Mouse (Mus musculus) kidney, adult 11 months (tissue): ENCODE results near the gene Esyt1.

Source experiments
- DNase-seq: peaks from one replicate; pipeline ENCODE4 v3.0.0; 2022

Esyt1 gene

DNA sequence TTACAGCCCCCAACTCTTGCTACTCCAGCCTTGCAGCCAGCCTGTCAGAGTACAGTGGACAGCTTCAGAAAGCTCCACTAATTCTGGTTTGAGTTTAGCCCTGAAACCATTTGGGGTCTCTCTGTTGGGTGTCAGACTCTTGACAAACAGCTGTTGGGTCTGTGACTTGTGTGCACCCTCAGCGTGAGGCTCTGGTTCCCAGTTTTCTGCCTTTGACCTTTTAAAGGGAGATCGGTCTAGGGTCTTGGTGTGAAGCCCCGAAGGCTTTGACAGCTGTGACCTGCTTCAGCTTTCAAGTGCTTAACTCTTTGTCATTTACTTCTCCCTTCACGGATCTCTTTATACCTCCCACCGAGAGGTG is 65.4 kb downstream of the Esyt1 start:
- DNase-seq = no peak
